ENCODE assay signal across 8 mouse cellular contexts in the genomic region with DNA sequence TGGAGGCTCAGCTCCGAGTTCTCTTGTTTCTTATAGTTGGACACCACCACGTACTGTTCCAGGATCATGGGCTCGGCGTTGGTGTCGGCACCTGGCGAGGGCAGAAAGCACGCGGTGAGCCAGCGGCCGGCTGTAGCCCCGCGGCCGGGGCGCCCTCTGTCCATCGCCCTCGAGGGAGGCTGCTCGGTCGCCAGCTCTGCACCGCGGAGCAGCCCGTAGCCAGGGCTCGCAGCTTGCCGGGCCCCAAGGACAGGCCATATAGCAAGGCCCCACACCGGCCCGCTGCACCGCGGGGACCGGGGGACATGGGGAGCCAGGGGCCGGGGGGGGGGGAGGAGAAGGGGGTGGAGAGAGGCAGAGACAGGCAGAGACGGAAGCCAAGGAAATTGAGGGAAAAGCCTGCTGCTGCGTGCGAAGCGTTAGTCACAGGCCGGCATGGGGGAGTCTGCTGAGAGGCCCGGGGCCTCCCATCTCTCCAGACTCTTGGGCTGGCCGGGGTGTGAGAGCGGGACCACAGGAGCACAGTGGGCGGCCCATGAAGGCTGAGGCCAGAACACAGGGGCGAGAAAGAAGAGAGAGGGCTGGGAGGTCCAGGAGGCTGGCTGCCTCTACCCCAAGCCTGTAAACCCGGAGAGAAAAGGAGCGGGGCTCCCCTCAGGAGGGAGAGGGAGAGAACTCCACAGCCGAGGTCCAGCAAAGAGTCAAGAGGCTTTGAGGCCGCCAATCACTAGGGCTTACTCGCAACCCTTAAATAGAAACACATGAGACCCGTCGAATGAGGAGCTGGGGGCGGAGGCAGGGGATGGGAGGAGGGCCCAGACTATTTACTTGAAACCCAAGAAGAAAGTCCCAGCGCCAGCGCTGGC.
DNase-seq lines count a peak whose midpoint lies in the region; ATAC-seq and TF ChIP-seq lines count a peak whose summit lies in the region.

No protein-coding gene starts in this region.

- ATAC-seq in embryonic facial prominence, embryonic 14.5 days (ENCODE audit: low read depth), result peak; percentile 88
- ATAC-seq in heart, embryonic 13.5 days (ENCODE audit: extremely low read depth, insufficient number of reproducible peaks, low FRiP score, low TSS enrichment), result peak; percentile 56; the same call in 1 of the 2 replicates
- ATAC-seq in kidney, embryonic 16.5 days (ENCODE audit: low FRiP score, low TSS enrichment), result peak; percentile 76
- ATAC-seq in stomach, embryonic 15.5 days (ENCODE audit: insufficient read depth, low FRiP score, low read depth), result peak; percentile 69

- peaks cover 4% of the 10 kb centered on the region for H3K36me3 ChIP-seq in spleen, adult 2 months (ENCODE audit: control insufficient read depth, insufficient read depth, low read length)
- H3K36me3 ChIP-seq in embryonic facial prominence, embryonic 14.5 days (ENCODE audit: control insufficient read depth, insufficient read depth, low read length), result peaks cover 29% of the 10 kb centered on the region
- H3K36me3 ChIP-seq in heart, embryonic 13.5 days, result peaks cover 28% of the 10 kb centered on the region
- peaks cover 10% of the 10 kb centered on the region; the same call in 1 of the 2 replicates for H3K36me3 ChIP-seq in kidney, embryonic 16.5 days (ENCODE audit: insufficient read depth, low read length)
- H3K36me3 ChIP-seq in stomach, embryonic 15.5 days, result no peaks in the 10 kb centered on the region

- peak in 1 of 2 experiments; percentile 21 for DNase-seq in spleen, adult 2 months (ENCODE audit: low read depth in 1 of 2, low spot score in 2 of 2)
- DNase-seq in spleen, postnatal 14 days (ENCODE audit: low spot score in 2 of 2), result no peak
- peak; percentile 97 for DNase-seq in embryonic facial prominence, embryonic 14.5 days (ENCODE audit: low spot score)
- DNase-seq in lung, postnatal 25 days (ENCODE audit: low spot score), result peak; percentile 86
- no peak for DNase-seq in left cerebral cortex, postnatal 25 days (ENCODE audit: low spot score in 2 of 2)

- TF ChIP-seq CTCF in spleen, adult 2 months (IDR thresholded peaks at IDR 0.05; ENCODE audit: extremely low read depth, insufficient read depth, insufficient read length, insufficient replicate concordance), result no peak

- peak overlapping the region; percentile 7; the same call in 1 of the 2 replicates for H3K4me3 ChIP-seq in spleen, adult 2 months (ENCODE audit: extremely low read depth, insufficient read depth, insufficient read length)
- peak overlapping the region; percentile 69 for H3K4me3 ChIP-seq in embryonic facial prominence, embryonic 14.5 days (ENCODE audit: low read depth, low read length)
- H3K4me3 ChIP-seq in heart, embryonic 13.5 days, result peak overlapping the region; percentile 60
- peak overlapping the region; percentile 59 for H3K4me3 ChIP-seq in kidney, embryonic 16.5 days (ENCODE audit: low read length)
- peak overlapping the region; percentile 54 for H3K4me3 ChIP-seq in stomach, embryonic 15.5 days (replicated peaks)

- peak overlapping the region; percentile 94 for H3K9ac ChIP-seq in embryonic facial prominence, embryonic 14.5 days (ENCODE audit: low read depth, low read length)
- peak overlapping the region; percentile 93 for H3K9ac ChIP-seq in heart, embryonic 13.5 days
- H3K9ac ChIP-seq in kidney, embryonic 16.5 days (replicated peaks; ENCODE audit: low read length), result peak overlapping the region; percentile 86
- peak overlapping the region; percentile 67 for H3K9ac ChIP-seq in stomach, embryonic 15.5 days

- peak overlapping the region; percentile 93 for H3K4me2 ChIP-seq in embryonic facial prominence, embryonic 14.5 days (ENCODE audit: low read depth, low read length)
- H3K4me2 ChIP-seq in heart, embryonic 13.5 days, result peak overlapping the region; percentile 82
- H3K4me2 ChIP-seq in kidney, embryonic 16.5 days (replicated peaks; ENCODE audit: low read depth, low read length), result peak overlapping the region; percentile 81
- H3K4me2 ChIP-seq in stomach, embryonic 15.5 days, result peak overlapping the region; percentile 58

- no peak for TF ChIP-seq POLR2A in spleen, adult 2 months (IDR thresholded peaks at IDR 0.05; ENCODE audit: low read depth, low read length)

- 27% methylated on average over 47 of the region's 49 CpGs for WGBS in spleen, adult 2 months
- 1% methylated on average over 34 of the region's 49 CpGs for WGBS in embryonic facial prominence, embryonic 14.5 days
- 1% methylated on average over 49 of the region's 49 CpGs for WGBS in heart, embryonic 13.5 days
- WGBS in kidney, embryonic 16.5 days, result 9% methylated on average over 46 of the region's 49 CpGs
- WGBS in stomach, embryonic 15.5 days, result 6% methylated on average over 46 of the region's 49 CpGs

- no peaks in the 10 kb centered on the region; the same call in 1 of the 2 replicates for H3K4me1 ChIP-seq in spleen, adult 2 months (ENCODE audit: control insufficient read depth, insufficient read depth, insufficient read length)
- peaks cover 73% of the 10 kb centered on the region for H3K4me1 ChIP-seq in embryonic facial prominence, embryonic 14.5 days (ENCODE audit: control insufficient read depth, insufficient read depth, low read length)
- peaks cover 94% of the 10 kb centered on the region for H3K4me1 ChIP-seq in heart, embryonic 13.5 days
- H3K4me1 ChIP-seq in kidney, embryonic 16.5 days (ENCODE audit: insufficient read depth, low read length), result peaks cover 66% of the 10 kb centered on the region
- H3K4me1 ChIP-seq in stomach, embryonic 15.5 days, result peaks cover 62% of the 10 kb centered on the region

- no peaks in the 10 kb centered on the region for H3K27me3 ChIP-seq in spleen, adult 2 months (ENCODE audit: control insufficient read depth, insufficient read depth, low read length)
- H3K27me3 ChIP-seq in embryonic facial prominence, embryonic 14.5 days (replicated peaks; ENCODE audit: control insufficient read depth, insufficient read depth, low read length), result no peaks in the 10 kb centered on the region
- H3K27me3 ChIP-seq in heart, embryonic 13.5 days (replicated peaks), result no peaks in the 10 kb centered on the region
- H3K27me3 ChIP-seq in kidney, embryonic 16.5 days (ENCODE audit: insufficient read depth, low read length), result no peaks in the 10 kb centered on the region
- no peaks in the 10 kb centered on the region for H3K27me3 ChIP-seq in stomach, embryonic 15.5 days (replicated peaks)

- intact Hi-C loops in left cerebral cortex, postnatal 25 days (cut with DNase I), result no loop called here

- no peaks in the 10 kb centered on the region for H3K9me3 ChIP-seq in embryonic facial prominence, embryonic 14.5 days (ENCODE audit: control insufficient read depth, low read length)
- no peaks in the 10 kb centered on the region for H3K9me3 ChIP-seq in heart, embryonic 13.5 days
- no peaks in the 10 kb centered on the region for H3K9me3 ChIP-seq in kidney, embryonic 16.5 days (ENCODE audit: low read length)
- no peaks in the 10 kb centered on the region for H3K9me3 ChIP-seq in stomach, embryonic 15.5 days

- peak overlapping the region; percentile 38; the same call in 1 of the 2 replicates for H3K27ac ChIP-seq in spleen, adult 2 months (ENCODE audit: insufficient read depth, low read length)
- H3K27ac ChIP-seq in embryonic facial prominence, embryonic 14.5 days (replicated peaks; ENCODE audit: low read depth, low read length), result peak overlapping the region; percentile 97
- peak overlapping the region; percentile 97 for H3K27ac ChIP-seq in heart, embryonic 13.5 days (replicated peaks)
- H3K27ac ChIP-seq in kidney, embryonic 16.5 days (ENCODE audit: low read length), result peak overlapping the region; percentile 93
- peak overlapping the region; percentile 96 for H3K27ac ChIP-seq in stomach, embryonic 15.5 days

Comparison
In these comparisons a context has a peak if more than half of its experiments do, and no peak if none do; other contexts are left out.
1. DNase-seq: peak in embryonic facial prominence, embryonic 14.5 days (single experiment) and lung, postnatal 25 days (single experiment); none in spleen, postnatal 14 days (0 of 2) and left cerebral cortex, postnatal 25 days (0 of 2).
2. H3K27ac ChIP-seq: peak in every context shown above with its lines; median percentile 97 in embryonic facial prominence, embryonic 14.5 days; 97 in heart, embryonic 13.5 days; 96 in stomach, embryonic 15.5 days; 93 in kidney, embryonic 16.5 days; 38 in spleen, adult 2 months.
3. H3K4me3 ChIP-seq: peak in every context shown above with its lines; median percentile 69 in embryonic facial prominence, embryonic 14.5 days; 60 in heart, embryonic 13.5 days; 59 in kidney, embryonic 16.5 days; 54 in stomach, embryonic 15.5 days; 7 in spleen, adult 2 months.
4. Peak in every context shown above with its lines, with median percentiles within 50 percentile points of each other: ATAC-seq, H3K4me2 ChIP-seq and H3K9ac ChIP-seq.